In genomic region chr8:55906848-55907247, GRCm38 (mm10) we compare ENCODE assay signal across 43 mouse cellular contexts. TPM values are rescaled to one million over a fixed set of nuclear protein-coding genes. Genes with fewer than 3 reads are reported as not detected.
"Had no signal": no experiment of that assay in that cellular context is flagged by ENCODE, and none has a peak within 500 bp of the region (broad histone marks: within the 10 kb centered on the region; RNA-seq: fewer than 3 reads in every experiment).

Adam29 (minus strand) TSS chr8:55906948.

- H3K4me3 ChIP-seq: heart, embryonic 10.5 days; heart, embryonic 12.5 days; heart, embryonic 13.5 days; heart, embryonic 15.5 days; hindbrain, embryonic 10.5 days; hindbrain, embryonic 12.5 days; hindbrain, embryonic 13.5 days; hindbrain, embryonic 15.5 days; intestine, embryonic 15.5 days; kidney, embryonic 15.5 days; layer of hippocampus, adult 2 months had no signal

- H3K27ac ChIP-seq: heart, embryonic 10.5 days; heart, embryonic 13.5 days; heart, embryonic 15.5 days; hindbrain, embryonic 10.5 days; hindbrain, embryonic 12.5 days; hindbrain, embryonic 13.5 days; hindbrain, embryonic 14.5 days; hindbrain, embryonic 15.5 days; hindbrain, postnatal 0 days; intestine, embryonic 15.5 days; kidney, embryonic 15.5 days; kidney, postnatal 0 days; layer of hippocampus, adult 2 months had no signal

- DNase-seq: heart, postnatal 10 days; heart, postnatal 14 days; heart, postnatal 36 days; heart, postnatal 4 days; kidney, adult 11 months; kidney, adult 18-20 months; kidney, adult 2 months; kidney, adult 8-10 months; kidney, adult 9 months; kidney, postnatal 10 days; kidney, postnatal 14 days; kidney, postnatal 25 days; kidney, postnatal 36 days; kidney, postnatal 4 days; layer of hippocampus, adult 9-11 months; layer of hippocampus, postnatal 36 days had no signal

- H3K36me3 ChIP-seq: heart, embryonic 10.5 days; heart, embryonic 12.5 days; heart, embryonic 13.5 days; heart, embryonic 15.5 days; hindbrain, embryonic 10.5 days; hindbrain, embryonic 12.5 days; hindbrain, embryonic 13.5 days; hindbrain, embryonic 15.5 days; intestine, embryonic 15.5 days; kidney, embryonic 15.5 days had no signal

- H3K4me1 ChIP-seq: heart, embryonic 10.5 days; heart, embryonic 12.5 days; heart, embryonic 13.5 days; heart, embryonic 15.5 days; hindbrain, embryonic 10.5 days; hindbrain, embryonic 12.5 days; hindbrain, embryonic 13.5 days; hindbrain, embryonic 15.5 days; intestine, embryonic 15.5 days; kidney, embryonic 15.5 days had no signal

- H3K27me3 ChIP-seq: heart, embryonic 12.5 days; heart, embryonic 13.5 days; heart, embryonic 15.5 days; hindbrain, embryonic 12.5 days; hindbrain, embryonic 13.5 days; hindbrain, embryonic 15.5 days; intestine, embryonic 15.5 days; kidney, embryonic 15.5 days had no signal

RNA-seq across cellular contexts. Expression of gene Adam29, which starts in this region (rescaled TPM):
- polyA plus RNA-seq: heart, embryonic 10.5 days; heart, embryonic 11.5 days; heart, embryonic 12.5 days; heart, embryonic 13.5 days; heart, embryonic 14.5 days; heart, embryonic 15.5 days; heart, embryonic 16.5 days; heart, postnatal 0 days; hindbrain, embryonic 10.5 days; hindbrain, embryonic 11.5 days; hindbrain, embryonic 12.5 days; hindbrain, embryonic 13.5 days; hindbrain, embryonic 14.5 days; hindbrain, embryonic 15.5 days; hindbrain, embryonic 16.5 days; hindbrain, postnatal 0 days; inflammation-experienced regulatory T-cells, adult 6 months; intestine, embryonic 14.5 days; intestine, embryonic 15.5 days; intestine, embryonic 16.5 days; intestine, postnatal 0 days; kidney, adult 2 months; kidney, embryonic 14.5 days; kidney, embryonic 15.5 days; kidney, embryonic 16.5 days; kidney, postnatal 0 days; large intestine, adult 2 months had no signal
